Mouse (Mus musculus) C2C12 (cell line): ENCODE data around the gene Pde7b. TPM values are rescaled to one million over a fixed set of nuclear protein-coding genes. Genes with fewer than 3 reads are reported as not detected.

ENCODE experiments used
- H3K27me3 ChIP-seq: one replicate; pipeline ENCODE4 v1.6.1; 2011; ENCODE audit not compliant: control insufficient read depth, insufficient read depth, insufficient read length
- H3K36me3 ChIP-seq: one replicate; pipeline ENCODE4 v1.6.1; 2011; ENCODE audit not compliant: control insufficient read depth, insufficient read depth
- H3K4me3 ChIP-seq: one replicate; pipeline ENCODE4 v1.5.1; 2011; ENCODE audit warnings: mild to moderate bottlenecking, control low read depth; ENCODE audit not compliant: poor library complexity, insufficient read depth, severe bottlenecking
- H3K79me2 ChIP-seq: one replicate; pipeline ENCODE4 v1.6.1; 2011; ENCODE audit not compliant: control insufficient read depth, insufficient read depth
- H3K79me3 ChIP-seq: one replicate; pipeline ENCODE4 v1.6.1; 2011; ENCODE audit warnings: low read depth, control low read depth
- H3ac ChIP-seq: one replicate; pipeline ENCODE3; 2011; ENCODE audit warnings: low read depth; ENCODE audit not compliant: control insufficient read depth, insufficient read length
- CEBPB ChIP-seq: IDR thresholded peaks from one replicate; pipeline ENCODE4 v1.6.1; 2011; ENCODE audit warnings: low read depth, mild to moderate bottlenecking, control low read depth, moderate library complexity
- CTCF ChIP-seq: IDR thresholded peaks from one replicate; pipeline ENCODE4 v1.5.1; 2011; ENCODE audit not compliant: control insufficient read depth, insufficient read depth, insufficient read length
- FOSL1 ChIP-seq: IDR thresholded peaks from one replicate; pipeline ENCODE4 v1.8.0; 2011; ENCODE audit warnings: mild to moderate bottlenecking, low read length; ENCODE audit not compliant: poor library complexity, insufficient read depth, severe bottlenecking
- MAX ChIP-seq: IDR thresholded peaks from one replicate; pipeline ENCODE4 v1.6.1; 2011; ENCODE audit warnings: mild to moderate bottlenecking, control low read depth
- MYOD1 ChIP-seq: IDR thresholded peaks from one replicate; pipeline ENCODE4 v1.6.1; 2011; ENCODE audit warnings: low read depth; ENCODE audit not compliant: control insufficient read depth, insufficient read length
- MYOG ChIP-seq: IDR thresholded peaks from one replicate; pipeline ENCODE4 v1.6.1; 2011; ENCODE audit not compliant: control insufficient read depth, insufficient read length; ENCODE audit errors: extremely low read depth
- USF1 ChIP-seq: IDR thresholded peaks from one replicate; pipeline ENCODE4 v1.6.1; 2011; ENCODE audit warnings: low read depth, mild to moderate bottlenecking, control low read depth, moderate library complexity
- polyA plus RNA-seq: library from polyadenylated mRNA; unstranded; fragments of >200 nt; fragmentation: generic; extraction: Trizol; gene quantifications from one replicate; pipeline ENCODE4 v1.2.1, GENCODE M21; 2012; ENCODE audit warnings: missing spikeins

The Pde7b gene
- polyA plus RNA-seq, 1 experiment: 0.06 TPM

GRCm38 (mm10) chr10:20666655-20667054, 58.2 kb downstream of the Pde7b start:
- no peaks in the 10 kb centered on the region for H3K79me3 ChIP-seq
- TF ChIP-seq MAX (no peak), USF1 (no peak), CEBPB (no peak)
- H3ac ChIP-seq: no peak overlapping the region
- H3K79me2 ChIP-seq: no peaks in the 10 kb centered on the region
- no peak overlapping the region for H3K4me3 ChIP-seq
- H3K27me3 ChIP-seq: no peaks in the 10 kb centered on the region
- H3K36me3 ChIP-seq: no peaks in the 10 kb centered on the region

DNA sequence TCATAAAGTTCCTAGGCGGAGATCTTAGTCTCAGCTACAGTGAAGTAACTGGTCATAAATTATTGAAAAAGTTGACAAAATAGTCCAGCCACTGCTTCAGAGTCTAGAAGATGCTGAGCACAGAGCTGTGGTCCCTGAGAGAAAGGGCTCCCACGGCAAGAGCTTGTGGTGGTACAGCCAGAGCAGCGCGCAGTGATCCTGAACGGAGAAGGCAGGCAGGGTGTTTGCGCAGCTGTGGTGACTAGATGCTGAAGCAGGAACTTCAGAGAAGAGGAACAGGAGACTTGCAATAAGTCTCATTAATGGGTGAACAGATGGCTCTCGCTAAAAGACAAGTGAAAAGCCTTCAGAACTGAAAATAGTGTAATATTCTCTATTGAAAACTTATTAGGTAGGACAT, 61.9 kb downstream of the Pde7b start:
- H3K79me2 ChIP-seq: no peaks in the 10 kb centered on the region
- no peaks in the 10 kb centered on the region for H3K36me3 ChIP-seq
- no peak for TF ChIP-seq FOSL1
- TF ChIP-seq CTCF: no peak
- TF ChIP-seq USF1: no peak
- TF ChIP-seq MYOG: no peak
- TF ChIP-seq MAX: no peak
- TF ChIP-seq CEBPB: no peak
- TF ChIP-seq MYOD1: no peak
- no peaks in the 10 kb centered on the region for H3K79me3 ChIP-seq
- H3K27me3 ChIP-seq: no peaks in the 10 kb centered on the region
- no peak overlapping the region for H3K4me3 ChIP-seq
- no peak overlapping the region for H3ac ChIP-seq

DNA sequence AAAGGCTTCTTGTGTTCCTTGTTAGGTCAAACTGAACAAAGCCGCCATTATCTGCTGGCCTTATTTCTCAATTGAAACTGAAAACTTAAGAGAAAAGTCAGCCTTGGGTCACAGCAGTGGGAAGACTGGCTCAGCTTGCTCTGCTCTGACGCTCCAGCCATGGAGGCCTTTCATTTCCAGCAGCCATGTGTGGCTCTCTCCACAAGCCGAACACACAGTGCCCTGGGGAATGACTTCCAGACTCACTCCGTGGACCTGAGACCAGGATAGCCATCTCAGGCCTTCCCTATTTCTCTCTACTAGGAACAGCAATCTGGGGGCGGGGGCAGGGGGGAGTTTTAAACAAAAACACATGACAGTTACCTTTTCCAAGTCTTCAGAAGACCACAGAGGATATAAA, 63.2 kb downstream of the Pde7b start:
- Histone ChIP-seq H3K4me3 (no peak overlapping the region), H3K27me3 (no peaks in the 10 kb centered on the region), H3ac (no peak overlapping the region), H3K36me3 (no peaks in the 10 kb centered on the region), H3K79me3 (no peaks in the 10 kb centered on the region), H3K79me2 (no peaks in the 10 kb centered on the region)
- TF ChIP-seq MYOD1 (no peak), CEBPB (no peak), USF1 (no peak)

DNA sequence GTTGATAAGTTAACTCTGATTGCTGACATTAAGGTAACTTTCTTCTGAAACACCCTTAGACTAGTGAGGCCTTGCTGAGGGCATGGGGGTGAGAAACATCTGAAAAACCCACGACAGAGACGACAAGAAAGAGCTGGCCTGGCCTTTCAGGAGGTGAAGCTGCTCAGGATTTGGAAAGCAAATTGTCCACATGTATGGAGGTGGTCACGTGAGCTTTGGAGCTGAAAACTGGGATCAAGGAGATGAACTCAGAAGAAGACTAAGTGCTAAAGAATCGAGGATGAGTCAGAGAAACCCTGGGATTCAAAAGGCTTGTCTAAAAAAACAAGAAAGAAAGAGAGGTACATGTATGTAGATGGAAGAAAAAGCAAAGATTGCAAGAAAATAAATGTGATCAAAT, 65.2 kb downstream of the Pde7b start:
- H3ac ChIP-seq: no peak overlapping the region
- TF ChIP-seq USF1: peak; percentile 55
- no peak for TF ChIP-seq MAX
- H3K36me3 ChIP-seq: no peaks in the 10 kb centered on the region
- H3K4me3 ChIP-seq: no peak overlapping the region
- no peaks in the 10 kb centered on the region for H3K27me3 ChIP-seq
- H3K79me3 ChIP-seq: no peaks in the 10 kb centered on the region
- H3K79me2 ChIP-seq: no peaks in the 10 kb centered on the region

- no peak overlapping the region for H3K4me3 ChIP-seq
Measured at GRCm38 (mm10) chr10:20659268-20659667, 65.6 kb downstream of the Pde7b start.

DNA sequence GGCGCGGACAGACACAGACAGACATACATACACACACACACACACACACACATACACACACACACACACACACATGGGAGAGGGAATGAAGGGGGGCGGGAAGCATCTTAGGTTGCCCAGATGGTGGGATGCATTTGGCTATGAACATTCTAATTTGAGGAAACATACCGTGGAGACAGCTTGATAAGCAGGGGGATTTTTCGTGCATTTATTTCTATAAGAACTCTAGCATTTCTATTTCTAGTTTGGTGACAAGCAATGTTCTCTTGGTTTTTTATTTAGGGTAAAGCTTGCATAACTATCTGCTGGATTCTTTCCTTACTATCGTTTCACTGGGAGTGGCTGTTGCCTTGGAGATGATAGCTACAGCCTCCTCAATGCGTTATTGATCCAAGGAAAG, 66.2 kb downstream of the Pde7b start:
- TF ChIP-seq USF1: no peak
- TF ChIP-seq FOSL1: no peak
- TF ChIP-seq CEBPB: no peak
- no peak for TF ChIP-seq MYOG
- TF ChIP-seq MAX: no peak
- no peak for TF ChIP-seq CTCF
- no peak for TF ChIP-seq MYOD1

More at GRCm38 (mm10) chr10:20659268-20659667, 65.6 kb downstream of the Pde7b start:
- Histone ChIP-seq H3K36me3 (no peaks in the 10 kb centered on the region), H3K79me3 (no peaks in the 10 kb centered on the region), H3K27me3 (no peaks in the 10 kb centered on the region), H3K79me2 (no peaks in the 10 kb centered on the region), H3ac (no peak overlapping the region)
- TF ChIP-seq MYOD1 (no peak), USF1 (no peak), MYOG (no peak), MAX (no peak), CTCF (no peak), CEBPB (no peak), FOSL1 (no peak)

More for the DNA sequence above, 66.2 kb downstream of the Pde7b start:
- H3K36me3 ChIP-seq: no peaks in the 10 kb centered on the region
- no peaks in the 10 kb centered on the region for H3K27me3 ChIP-seq
- H3K79me3 ChIP-seq: no peaks in the 10 kb centered on the region
- no peaks in the 10 kb centered on the region for H3K79me2 ChIP-seq
- no peak overlapping the region for H3ac ChIP-seq
- H3K4me3 ChIP-seq: no peak overlapping the region
